Mouse (Mus musculus): ENCODE data around the gene Shank1. TPM values are rescaled to one million over a fixed set of nuclear protein-coding genes. Genes with fewer than 3 reads are reported as not detected.

Shank1 gene
- polyA plus RNA-seq, 1 experiment, result 5.5 TPM

DNA sequence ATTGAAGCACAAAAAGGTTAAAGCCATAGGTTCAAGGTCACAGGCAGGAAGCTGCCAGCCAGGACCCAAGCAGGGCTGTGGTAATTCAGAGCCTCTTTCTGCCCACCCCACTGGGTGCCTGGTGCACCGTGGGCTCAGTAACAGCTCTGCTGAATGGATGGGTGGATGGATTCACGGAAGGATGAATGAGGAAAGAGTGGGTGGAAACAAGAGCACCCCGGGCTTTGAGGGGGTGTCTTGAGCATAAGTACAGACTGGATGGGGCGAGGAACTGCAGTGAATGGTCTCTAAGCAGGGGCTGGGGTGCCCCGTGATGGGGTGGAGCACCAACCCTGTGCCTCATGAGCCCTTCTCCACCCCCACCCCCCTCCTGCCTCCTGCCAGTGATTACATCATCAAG lies 31.7 kb downstream of the Shank1 start:
- no peak overlapping the region for H3K4me3 ChIP-seq (ENCODE audit: control insufficient read depth, low read depth, low read length)

DNA sequence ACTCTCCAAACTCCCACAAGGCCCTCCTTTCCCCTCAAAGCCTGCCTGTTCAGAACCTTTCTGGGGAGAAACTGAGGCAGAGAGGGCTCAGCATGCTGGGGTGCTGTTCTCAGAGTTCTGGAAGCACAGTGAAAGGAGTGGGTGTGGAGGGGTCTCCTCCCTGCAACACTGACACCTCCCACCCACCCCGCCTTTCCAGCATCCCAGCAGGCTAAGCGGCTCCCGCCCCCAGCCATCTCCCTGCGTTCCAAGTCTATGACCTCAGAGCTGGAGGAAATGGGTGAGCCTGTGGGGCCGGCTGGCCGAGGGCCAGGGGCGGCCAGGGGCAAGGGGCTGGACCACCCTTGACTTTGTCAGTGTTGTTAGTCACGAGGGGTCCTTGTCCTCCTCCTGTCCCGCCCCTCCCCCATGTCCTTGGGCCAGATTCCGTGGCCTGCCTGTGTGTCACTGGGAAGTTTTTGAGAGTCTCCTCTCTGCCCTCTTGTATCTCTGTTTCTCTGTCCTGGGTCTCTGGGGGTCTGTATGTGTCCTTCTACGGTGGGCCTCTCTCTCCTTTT lies 33.5 kb downstream of the Shank1 start:
- H3K27ac ChIP-seq (ENCODE audit: control insufficient read depth, insufficient read depth, low read depth, low read length), result no peak overlapping the region
- H3K4me1 ChIP-seq (ENCODE audit: control insufficient read depth, insufficient read depth, low read length), result peaks cover 3% of the 10 kb centered on the region
- TF ChIP-seq POLR2A (IDR thresholded peaks at IDR 0.05; ENCODE audit: control insufficient read depth, low read depth, low read length) (no peak), CTCF (IDR thresholded peaks at IDR 0.05; ENCODE audit: control insufficient read depth, insufficient read depth, insufficient replicate concordance, low read depth, low read length) (no peak)
- H3K27me3 ChIP-seq (ENCODE audit: control insufficient read depth, insufficient read depth, low read length), result no peaks in the 10 kb centered on the region
- H3K36me3 ChIP-seq (ENCODE audit: control insufficient read depth, insufficient read depth, low read length), result no peaks in the 10 kb centered on the region
- H3K4me3 ChIP-seq (ENCODE audit: control insufficient read depth, low read depth, low read length), result no peak overlapping the region

More for the DNA sequence above, 31.7 kb downstream of the Shank1 start:
- Histone ChIP-seq H3K27me3 (ENCODE audit: control insufficient read depth, insufficient read depth, low read length) (no peaks in the 10 kb centered on the region), H3K4me1 (ENCODE audit: control insufficient read depth, insufficient read depth, low read length) (peaks cover 3% of the 10 kb centered on the region), H3K27ac (ENCODE audit: control insufficient read depth, insufficient read depth, low read depth, low read length) (no peak overlapping the region), H3K36me3 (ENCODE audit: control insufficient read depth, insufficient read depth, low read length) (no peaks in the 10 kb centered on the region)
- TF ChIP-seq POLR2A (IDR thresholded peaks at IDR 0.05; ENCODE audit: control insufficient read depth, low read depth, low read length) (no peak), CTCF (IDR thresholded peaks at IDR 0.05; ENCODE audit: control insufficient read depth, insufficient read depth, insufficient replicate concordance, low read depth, low read length) (no peak)

DNA sequence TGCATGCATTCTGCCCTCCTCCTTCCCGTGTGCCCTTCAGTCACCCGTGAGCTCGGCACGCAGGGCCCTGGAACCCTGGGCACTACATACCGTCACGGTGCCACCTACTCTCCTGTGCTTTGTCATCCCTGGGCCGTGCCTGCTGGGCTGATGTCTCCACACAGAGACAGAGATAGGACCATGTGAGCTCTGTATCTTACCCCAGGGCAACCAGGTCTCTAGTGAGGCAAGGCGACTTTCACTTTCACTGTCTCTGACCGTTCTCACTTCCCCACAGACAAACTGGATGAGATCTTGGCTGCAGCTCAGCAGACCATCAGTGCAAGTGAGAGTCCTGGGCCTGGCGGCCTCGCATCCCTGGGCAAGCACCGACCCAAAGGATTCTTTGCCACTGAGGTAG lies 34.6 kb downstream of the Shank1 start:
- no peak for TF ChIP-seq CTCF (IDR thresholded peaks at IDR 0.05; ENCODE audit: control insufficient read depth, insufficient read depth, insufficient replicate concordance, low read depth, low read length)
- no peak for TF ChIP-seq POLR2A (IDR thresholded peaks at IDR 0.05; ENCODE audit: control insufficient read depth, low read depth, low read length)
- no peaks in the 10 kb centered on the region for H3K27me3 ChIP-seq (ENCODE audit: control insufficient read depth, insufficient read depth, low read length)
- H3K4me1 ChIP-seq (ENCODE audit: control insufficient read depth, insufficient read depth, low read length), result peaks cover 3% of the 10 kb centered on the region
- no peak overlapping the region for H3K4me3 ChIP-seq (ENCODE audit: control insufficient read depth, low read depth, low read length)
- H3K36me3 ChIP-seq (ENCODE audit: control insufficient read depth, insufficient read depth, low read length), result no peaks in the 10 kb centered on the region
- H3K27ac ChIP-seq (ENCODE audit: control insufficient read depth, insufficient read depth, low read depth, low read length), result no peak overlapping the region

DNA sequence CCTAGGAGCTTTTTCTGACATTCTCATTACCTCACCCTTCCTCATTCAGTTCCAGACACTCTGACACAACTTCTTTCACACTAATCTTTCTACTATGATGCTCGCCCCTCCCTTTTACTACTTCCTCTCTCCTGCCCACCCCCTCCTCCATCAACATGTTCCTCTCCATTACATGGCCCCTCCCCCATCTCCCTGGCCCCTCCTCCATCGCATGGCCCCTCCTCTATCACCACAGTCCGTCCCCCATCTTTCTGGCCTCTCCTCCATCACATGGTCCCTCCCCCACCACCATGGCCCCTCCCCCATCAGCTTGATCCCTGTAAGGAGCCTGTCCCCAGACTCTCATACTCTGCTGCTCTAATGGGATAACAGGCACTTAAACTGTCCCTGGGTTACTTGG lies 39.0 kb downstream of the Shank1 start:
- no peak overlapping the region for H3K27ac ChIP-seq (ENCODE audit: control insufficient read depth, insufficient read depth, low read depth, low read length)
- no peak overlapping the region for H3K4me3 ChIP-seq (ENCODE audit: control insufficient read depth, low read depth, low read length)
- H3K36me3 ChIP-seq (ENCODE audit: control insufficient read depth, insufficient read depth, low read length), result no peaks in the 10 kb centered on the region
- TF ChIP-seq CTCF (IDR thresholded peaks at IDR 0.05; ENCODE audit: control insufficient read depth, insufficient read depth, insufficient replicate concordance, low read depth, low read length) (no peak), POLR2A (IDR thresholded peaks at IDR 0.05; ENCODE audit: control insufficient read depth, low read depth, low read length) (no peak)
- no peaks in the 10 kb centered on the region; the same call in none of the 2 replicates for H3K27me3 ChIP-seq (ENCODE audit: control insufficient read depth, insufficient read depth, low read length)
- H3K4me1 ChIP-seq (ENCODE audit: control insufficient read depth, insufficient read depth, low read length), result peaks cover 16% of the 10 kb centered on the region

DNA sequence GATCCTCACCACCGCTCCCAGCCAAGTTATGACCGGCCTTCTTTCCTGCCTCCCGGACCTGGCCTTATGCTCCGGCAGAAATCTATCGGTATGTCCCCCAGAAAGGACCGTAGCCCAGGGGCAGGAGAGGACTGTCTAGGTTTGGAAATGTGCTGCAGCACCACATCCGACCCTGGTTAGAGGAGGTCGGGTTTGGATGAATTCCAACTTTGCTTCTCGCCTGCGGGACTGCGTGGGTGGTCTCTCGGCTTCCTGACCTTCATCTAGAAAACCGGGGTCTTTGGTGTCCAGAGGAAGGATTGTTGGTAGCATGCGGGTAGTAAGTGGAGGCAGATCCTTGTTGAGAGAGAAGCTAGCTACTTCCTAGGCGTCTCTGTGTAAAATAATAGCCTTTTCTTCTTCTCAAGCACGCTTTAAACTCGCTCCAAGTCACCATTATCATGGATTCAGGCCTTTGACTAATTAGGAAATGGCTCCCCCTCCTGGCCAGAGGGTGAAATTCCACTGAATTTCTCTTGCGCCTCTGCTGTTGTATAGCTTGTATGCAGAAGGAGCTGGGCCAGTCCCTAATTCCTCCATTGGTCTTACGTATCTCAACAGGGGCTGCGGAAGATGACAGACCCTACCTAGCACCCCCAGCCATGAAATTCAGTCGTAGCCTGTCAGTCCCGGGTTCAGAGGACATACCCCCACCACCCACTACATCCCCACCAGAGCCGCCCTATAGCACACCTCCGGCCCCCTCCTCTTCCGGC lies 41.1 kb downstream of the Shank1 start:
- Histone ChIP-seq H3K4me1 (ENCODE audit: control insufficient read depth, insufficient read depth, low read length) (peaks cover 20% of the 10 kb centered on the region), H3K36me3 (ENCODE audit: control insufficient read depth, insufficient read depth, low read length) (no peaks in the 10 kb centered on the region), H3K27ac (ENCODE audit: control insufficient read depth, insufficient read depth, low read depth, low read length) (no peak overlapping the region), H3K4me3 (ENCODE audit: control insufficient read depth, low read depth, low read length) (no peak overlapping the region; the same call in 1 of the 2 replicates), H3K27me3 (ENCODE audit: control insufficient read depth, insufficient read depth, low read length) (no peaks in the 10 kb centered on the region; the same call in none of the 2 replicates)
- TF ChIP-seq POLR2A (IDR thresholded peaks at IDR 0.05; ENCODE audit: control insufficient read depth, low read depth, low read length) (no peak), CTCF (IDR thresholded peaks at IDR 0.05; ENCODE audit: control insufficient read depth, insufficient read depth, insufficient replicate concordance, low read depth, low read length) (peak; percentile 43; the same call in 1 of the 2 replicates)

DNA sequence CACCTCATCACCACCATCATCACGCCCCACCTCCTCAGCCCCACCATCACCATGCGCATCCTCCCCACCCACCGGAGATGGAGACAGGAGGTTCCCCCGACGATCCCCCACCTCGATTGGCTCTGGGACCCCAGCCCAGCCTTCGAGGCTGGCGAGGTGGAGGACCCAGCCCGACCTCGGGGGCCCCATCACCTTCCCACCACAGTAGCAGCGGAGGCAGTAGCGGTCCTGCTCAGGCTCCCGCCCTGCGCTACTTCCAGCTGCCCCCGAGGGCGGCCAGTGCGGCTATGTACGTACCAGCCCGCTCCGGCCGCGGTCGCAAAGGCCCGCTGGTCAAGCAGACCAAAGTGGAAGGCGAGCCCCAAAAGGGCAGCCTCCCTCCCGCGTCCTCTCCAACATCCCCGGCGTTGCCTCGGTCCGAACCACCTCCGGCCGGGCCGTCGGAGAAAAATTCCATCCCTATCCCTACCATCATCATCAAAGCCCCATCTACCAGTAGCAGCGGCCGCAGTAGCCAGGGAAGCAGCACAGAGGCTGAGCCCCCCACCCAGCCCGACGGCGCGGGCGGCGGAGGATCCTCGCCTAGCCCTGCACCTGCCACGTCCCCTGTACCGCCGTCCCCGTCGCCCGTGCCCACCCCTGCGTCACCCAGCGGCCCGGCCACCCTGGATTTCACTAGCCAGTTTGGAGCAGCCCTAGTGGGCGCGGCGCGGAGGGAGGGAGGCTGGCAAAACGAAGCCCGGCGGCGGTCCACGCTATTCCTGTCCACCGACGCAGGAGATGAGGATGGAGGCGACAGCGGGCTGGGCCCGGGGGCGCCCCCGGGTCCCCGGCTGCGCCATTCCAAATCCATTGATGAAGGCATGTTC lies 42.1 kb downstream of the Shank1 start:
- H3K36me3 ChIP-seq (ENCODE audit: control insufficient read depth, insufficient read depth, low read length), result no peaks in the 10 kb centered on the region
- no peak overlapping the region for H3K27ac ChIP-seq (ENCODE audit: control insufficient read depth, insufficient read depth, low read depth, low read length)
- H3K4me3 ChIP-seq (ENCODE audit: control insufficient read depth, low read depth, low read length), result peak overlapping the region; percentile 16; the same call in 1 of the 2 replicates
- peaks cover 27% of the 10 kb centered on the region for H3K4me1 ChIP-seq (ENCODE audit: control insufficient read depth, insufficient read depth, low read length)
- no peak for TF ChIP-seq CTCF (IDR thresholded peaks at IDR 0.05; ENCODE audit: control insufficient read depth, insufficient read depth, insufficient replicate concordance, low read depth, low read length)
- H3K27me3 ChIP-seq (ENCODE audit: control insufficient read depth, insufficient read depth, low read length), result no peaks in the 10 kb centered on the region; the same call in none of the 2 replicates

Measured in testis, adult 2 months (tissue).